Mouse (Mus musculus) limb, embryonic 14.5 days (tissue): ENCODE measurements around the gene Cyp3a13. TPM values are rescaled to one million over a fixed set of nuclear protein-coding genes. Genes with fewer than 3 reads are reported as not detected.
"Not testable (repeated sequence)": the region's sequence is repeated elsewhere in the genome, so short reads cannot be mapped to it uniquely, and the experiment has no call there.

Experiments used
- ATAC-seq: fragments of 200-750 bp; cut with Nextera tagmentation; 2 replicates; pipeline ENCODE4 v1.8.0; 2017; ENCODE audit warnings: low read depth, moderate number of reproducible peaks, moderate TSS enrichment; ENCODE audit not compliant: low FRiP score
- DNase-seq: peaks from one replicate; pipeline ENCODE4 v3.0.0-alpha.2; 2015; ENCODE audit warnings: low spot score
- H3K27ac ChIP-seq: fragments of 300-500 bp; sonication (generic); replicated peaks from 2 replicates; pipeline ENCODE4 v1.5.1; 2014; ENCODE audit warnings: low read depth, mild to moderate bottlenecking, low read length, moderate library complexity, mixed read lengths
- H3K27me3 ChIP-seq: fragments of 300-500 bp; sonication (generic); 2 replicates; pipeline ENCODE4 v1.6.1; 2014; ENCODE audit warnings: low read length, mixed read lengths; ENCODE audit not compliant: control insufficient read depth, insufficient read depth
- H3K36me3 ChIP-seq: fragments of 300-500 bp; sonication (generic); 2 replicates; pipeline ENCODE4 v1.6.1; 2014; ENCODE audit warnings: mild to moderate bottlenecking, low read length, moderate library complexity, mixed read lengths; ENCODE audit not compliant: control insufficient read depth, insufficient read depth
- H3K4me1 ChIP-seq: fragments of 300-500 bp; sonication (generic); 2 replicates; pipeline ENCODE4 v1.6.1; 2014; ENCODE audit warnings: antibody characterized with exemption, low read length, mixed read lengths; ENCODE audit not compliant: control insufficient read depth, insufficient read depth
- H3K4me2 ChIP-seq: fragments of 300-500 bp; sonication (generic); replicated peaks from 2 replicates; pipeline ENCODE4 v1.6.1; 2014; ENCODE audit warnings: low read depth, mild to moderate bottlenecking, low read length, moderate library complexity; ENCODE audit not compliant: severe bottlenecking
- H3K4me3 ChIP-seq: fragments of 300-500 bp; sonication (generic); replicated peaks from 2 replicates; pipeline ENCODE4 v1.5.1; 2014; ENCODE audit warnings: low read length
- H3K9ac ChIP-seq: fragments of 300-500 bp; sonication (generic); 2 replicates; pipeline ENCODE4 v1.6.1; 2014; ENCODE audit warnings: mild to moderate bottlenecking, low read depth, low read length, moderate library complexity; ENCODE audit not compliant: severe bottlenecking
- H3K9me3 ChIP-seq: fragments of 300-500 bp; sonication (generic); 2 replicates; pipeline ENCODE4 v1.6.1; 2016; ENCODE audit warnings: low read length; ENCODE audit not compliant: control insufficient read depth
- POLR2A ChIP-seq: fragments of 200-500 bp; IDR thresholded peaks from 2 replicates; pipeline ENCODE4 v1.8.0; 2012; ENCODE audit warnings: inconsistent platforms, mild to moderate bottlenecking, moderate library complexity, borderline replicate concordance; ENCODE audit not compliant: insufficient read depth, insufficient read length; ENCODE audit errors: extremely low read depth
- WGBS: fragments of 180-500 bp; shearing (Covaris S2); extraction: QIAGEN DNeasy Blood & Tissue Kit; methylation state at CpG from one replicate; pipeline ENCODE4 v1.1.7; 2014; 5-methylcytosine and 5-hydroxymethylcytosine counted together
- polyA plus RNA-seq, 2 experiments: library from polyadenylated mRNA; depleted of rRNA in 1 of 2; stranded (reverse) in 1 of 2; unstranded in 1 of 2; fragments of >200 nt; fragmentation: Nextera tagmentation in 1 of 2; extraction: Ambion mirVana in 1 of 2; gene quantifications; 2 replicates each; pipeline versions ENCODE4 v1.2.1 to v1.2.3; 2012 to 2014

The Cyp3a13 gene
- polyA plus RNA-seq, 2 experiments: 0.08 TPM; not detected in 1

GRCm38 (mm10) chr5:137943133-137943532, 21.7 kb upstream of the Cyp3a13 start:
- 70% methylated on average over 1 of the region's 1 CpGs for WGBS
- H3K4me3 ChIP-seq: no peak overlapping the region
- H3K4me2 ChIP-seq: no peak overlapping the region
- H3K36me3 ChIP-seq: no peaks in the 10 kb centered on the region
- no peak for ATAC-seq
- no peak for TF ChIP-seq POLR2A
- no peak overlapping the region for H3K27ac ChIP-seq
- no peaks in the 10 kb centered on the region for H3K4me1 ChIP-seq
- H3K9ac ChIP-seq: no peak overlapping the region
- no peak for DNase-seq
- H3K9me3 ChIP-seq: no peaks in the 10 kb centered on the region
- no peaks in the 10 kb centered on the region for H3K27me3 ChIP-seq

DNA sequence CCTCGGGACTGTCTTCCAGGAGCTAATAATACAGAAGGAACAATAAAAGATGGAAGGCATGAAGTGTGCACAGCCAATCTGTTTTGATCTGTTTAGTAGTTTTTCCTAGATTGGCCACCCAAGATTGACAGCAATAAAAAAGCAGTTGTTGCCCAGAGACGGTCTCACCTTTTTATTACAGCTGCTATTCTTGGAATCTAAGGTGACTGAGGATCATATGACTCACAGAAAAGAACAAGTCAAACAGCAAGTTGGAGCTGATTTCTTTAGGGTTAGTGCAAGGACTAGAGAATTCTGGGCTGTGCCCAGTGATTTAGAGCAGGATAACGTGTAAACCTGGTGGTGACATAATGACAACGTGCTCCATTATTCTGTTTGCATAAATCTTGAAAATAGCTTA, 19.5 kb upstream of the Cyp3a13 start:
- ATAC-seq (no peak), DNase-seq (no peak)
- H3K36me3 ChIP-seq: no peaks in the 10 kb centered on the region
- no peak overlapping the region for H3K27ac ChIP-seq
- H3K4me1 ChIP-seq: no peaks in the 10 kb centered on the region
- TF ChIP-seq POLR2A: no peak
- H3K27me3 ChIP-seq: no peaks in the 10 kb centered on the region
- no peaks in the 10 kb centered on the region for H3K9me3 ChIP-seq
- H3K4me2 ChIP-seq: no peak overlapping the region
- WGBS: 68% methylated on average over 4 of the region's 4 CpGs
- no peak overlapping the region for H3K4me3 ChIP-seq
- no peak overlapping the region for H3K9ac ChIP-seq

- Histone ChIP-seq H3K27me3 (no peaks in the 10 kb centered on the region), H3K4me3 (no peak overlapping the region), H3K9me3 (no peaks in the 10 kb centered on the region), H3K9ac (no peak overlapping the region), H3K4me2 (no peak overlapping the region), H3K4me1 (no peaks in the 10 kb centered on the region), H3K27ac (no peak overlapping the region), H3K36me3 (no peaks in the 10 kb centered on the region)
- ATAC-seq (no peak), DNase-seq (no peak)
- TF ChIP-seq POLR2A: no peak
- 56% methylated on average over 4 of the region's 4 CpGs for WGBS
Observed at GRCm38 (mm10) chr5:137937238-137937637, 15.8 kb upstream of the Cyp3a13 start.

DNA sequence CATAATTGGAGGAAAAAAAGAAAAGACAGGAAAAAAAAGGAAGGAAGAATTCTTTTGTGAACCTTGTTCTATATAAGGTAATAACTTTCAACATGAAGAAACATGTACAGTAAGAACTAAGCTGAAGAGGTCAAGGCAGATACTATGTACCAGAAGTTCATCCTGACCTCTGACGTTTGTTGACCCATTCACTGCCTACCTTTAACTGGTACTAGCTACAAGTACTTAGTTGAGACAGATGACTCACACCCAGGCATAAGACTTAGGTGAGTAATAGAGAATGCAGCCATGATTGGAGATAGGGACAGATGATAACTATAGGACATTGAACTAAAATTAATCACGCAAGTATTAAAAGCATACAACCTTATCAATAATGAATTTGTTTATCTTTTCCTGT, 15.1 kb upstream of the Cyp3a13 start:
- H3K4me2 ChIP-seq: no peak overlapping the region
- H3K9ac ChIP-seq: no peak overlapping the region
- no peak overlapping the region for H3K27ac ChIP-seq
- DNase-seq: no peak
- H3K9me3 ChIP-seq: no peaks in the 10 kb centered on the region
- 92% methylated on average over 2 of the region's 2 CpGs for WGBS
- H3K36me3 ChIP-seq: no peaks in the 10 kb centered on the region
- no peak for ATAC-seq
- no peaks in the 10 kb centered on the region for H3K27me3 ChIP-seq
- no peak overlapping the region for H3K4me3 ChIP-seq
- no peaks in the 10 kb centered on the region for H3K4me1 ChIP-seq
- TF ChIP-seq POLR2A: no peak

- 66% methylated on average over 2 of the region's 2 CpGs for WGBS
- H3K36me3 ChIP-seq: not testable (repeated sequence)
Observed at GRCm38 (mm10) chr5:137933934-137934333, 12.5 kb upstream of the Cyp3a13 start.

DNA sequence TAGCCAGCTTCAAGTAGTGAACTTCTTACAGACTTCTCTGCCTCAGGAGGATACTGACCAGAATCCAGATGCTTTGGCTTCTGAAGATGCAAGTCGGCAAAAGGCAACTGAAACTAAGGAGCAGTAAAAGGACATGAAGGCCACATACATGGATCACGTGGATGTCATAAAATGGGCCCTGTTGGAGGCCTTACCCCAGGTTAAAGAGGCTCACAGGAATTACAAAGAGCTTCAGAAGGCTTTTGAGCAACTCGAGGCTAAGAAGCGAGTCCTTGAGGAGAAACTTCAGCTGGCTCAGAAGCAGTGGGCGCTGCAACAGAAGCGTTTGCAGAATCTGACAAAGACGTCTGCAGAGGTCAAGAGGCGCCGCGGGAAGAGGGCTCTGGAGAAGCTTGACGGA, 7.0 kb upstream of the Cyp3a13 start:
- H3K27me3 ChIP-seq: no peaks in the 10 kb centered on the region
- H3K4me1 ChIP-seq: no peaks in the 10 kb centered on the region
- no peak overlapping the region for H3K27ac ChIP-seq
- no peak for TF ChIP-seq POLR2A
- ATAC-seq (no peak), DNase-seq (no peak)
- H3K9me3 ChIP-seq: no peaks in the 10 kb centered on the region
- no peak overlapping the region for H3K9ac ChIP-seq
- no peak overlapping the region for H3K4me3 ChIP-seq
- H3K36me3 ChIP-seq: no peaks in the 10 kb centered on the region
- WGBS: 75% methylated on average over 11 of the region's 11 CpGs
- no peak overlapping the region for H3K4me2 ChIP-seq

More at GRCm38 (mm10) chr5:137933934-137934333, 12.5 kb upstream of the Cyp3a13 start:
- not testable (repeated sequence) for H3K4me2 ChIP-seq, ATAC-seq, H3K4me3 ChIP-seq, H3K27me3 ChIP-seq, H3K4me1 ChIP-seq, H3K27ac ChIP-seq, H3K9ac ChIP-seq, H3K9me3 ChIP-seq, DNase-seq
